Mouse (Mus musculus): ENCODE results near the gene Gramd1b.
"Not testable (repeated sequence)": the region's sequence is repeated elsewhere in the genome, so short reads cannot be mapped to it uniquely, and the experiment has no call there.

The Gramd1b gene

DNA sequence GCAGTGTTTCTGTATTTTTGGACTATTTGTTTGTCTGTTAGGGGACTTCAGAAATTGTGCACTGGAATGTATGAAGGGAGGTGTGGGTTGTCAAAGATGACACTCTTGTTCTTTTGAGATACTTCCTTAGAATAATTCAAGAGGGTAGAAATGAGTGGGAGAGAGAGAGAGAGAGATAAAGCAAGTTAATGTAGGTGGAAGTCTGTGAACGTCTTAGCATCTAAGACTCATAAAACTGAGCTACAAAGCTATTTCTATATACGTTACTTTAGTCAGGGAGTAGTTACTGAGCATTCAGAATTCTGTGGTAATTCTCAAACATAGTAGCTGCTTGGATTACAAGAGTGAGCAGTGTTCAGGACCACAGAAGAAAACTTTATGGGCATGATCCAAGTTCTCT, 19.2 kb downstream of the Gramd1b start:
- no peak for DNase-seq

DNA sequence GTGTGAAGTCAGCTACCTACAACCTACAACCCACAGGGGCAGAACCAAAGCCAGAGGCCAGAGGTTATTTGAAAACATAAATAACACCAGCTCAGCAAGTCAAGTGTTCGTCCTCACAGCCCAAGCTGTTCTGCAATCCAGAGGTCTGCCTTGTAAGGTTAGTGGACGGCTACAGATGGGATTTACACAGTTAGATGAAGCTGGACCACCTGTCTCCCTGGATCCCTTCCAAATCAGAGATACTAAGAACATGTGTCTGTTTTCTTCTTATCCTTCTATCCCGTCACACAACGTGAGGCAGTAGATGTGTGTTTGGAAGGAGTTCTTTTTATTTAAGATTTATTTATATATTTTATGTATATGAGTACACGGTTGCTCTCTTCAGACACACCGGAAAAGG, 21.7 kb downstream of the Gramd1b start:
- no peak for DNase-seq

GRCm38 (mm10) chr9:40506576-40506975, 24.6 kb downstream of the Gramd1b start:
- no peak for DNase-seq

- peak; percentile 6 for DNase-seq
Observed at GRCm38 (mm10) chr9:40505471-40506312, 25.5 kb downstream of the Gramd1b start.

DNA sequence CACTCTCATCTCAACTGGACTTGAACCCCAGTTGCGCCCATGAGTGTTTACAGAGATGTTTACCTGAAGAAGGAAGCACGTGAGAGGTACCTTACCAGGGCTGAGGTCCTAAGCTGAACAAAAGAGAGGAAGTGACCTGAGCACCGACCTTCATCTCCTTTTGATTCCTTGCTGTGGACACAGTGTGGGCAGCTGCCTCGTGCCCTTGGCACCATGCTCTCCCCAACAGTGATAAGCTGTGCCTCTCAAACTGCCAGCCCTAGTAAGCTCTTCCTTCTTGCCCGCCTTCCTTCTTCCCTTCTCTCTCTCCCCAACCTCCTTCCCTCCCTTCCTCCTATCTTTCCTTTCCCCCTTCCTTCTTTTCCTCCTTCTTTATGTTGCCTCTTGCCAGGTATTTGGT, 26.3 kb downstream of the Gramd1b start:
- DNase-seq, result no peak

DNA sequence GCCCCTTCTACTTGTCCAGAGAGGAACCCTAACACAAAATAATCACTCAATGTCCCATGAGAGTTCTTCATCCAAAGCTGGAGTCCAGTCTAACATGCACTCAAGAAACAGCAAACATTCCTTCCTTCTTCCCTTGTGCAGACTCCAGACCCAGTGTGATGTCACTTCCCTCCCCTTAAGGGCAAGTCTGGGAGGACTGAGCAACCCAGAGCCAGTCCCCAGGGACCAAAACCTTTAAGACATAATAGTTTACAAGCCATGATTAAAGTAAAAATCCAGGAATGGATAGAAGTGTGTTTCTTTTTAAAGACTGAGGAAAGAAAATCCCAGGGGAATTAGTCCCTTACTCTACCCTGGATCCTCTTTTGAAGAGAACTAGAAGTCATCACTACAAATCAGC, 30.5 kb downstream of the Gramd1b start:
- DNase-seq, result no peak

GRCm38 (mm10) chr9:40482351-40483084, 48.7 kb downstream of the Gramd1b start:
- DNase-seq, result not testable (repeated sequence)

GRCm38 (mm10) chr9:40481271-40481670, 49.9 kb downstream of the Gramd1b start:
- DNase-seq, result no peak

GRCm38 (mm10) chr9:40479333-40479732, 51.9 kb downstream of the Gramd1b start:
- DNase-seq, result peak; percentile 80

DNA sequence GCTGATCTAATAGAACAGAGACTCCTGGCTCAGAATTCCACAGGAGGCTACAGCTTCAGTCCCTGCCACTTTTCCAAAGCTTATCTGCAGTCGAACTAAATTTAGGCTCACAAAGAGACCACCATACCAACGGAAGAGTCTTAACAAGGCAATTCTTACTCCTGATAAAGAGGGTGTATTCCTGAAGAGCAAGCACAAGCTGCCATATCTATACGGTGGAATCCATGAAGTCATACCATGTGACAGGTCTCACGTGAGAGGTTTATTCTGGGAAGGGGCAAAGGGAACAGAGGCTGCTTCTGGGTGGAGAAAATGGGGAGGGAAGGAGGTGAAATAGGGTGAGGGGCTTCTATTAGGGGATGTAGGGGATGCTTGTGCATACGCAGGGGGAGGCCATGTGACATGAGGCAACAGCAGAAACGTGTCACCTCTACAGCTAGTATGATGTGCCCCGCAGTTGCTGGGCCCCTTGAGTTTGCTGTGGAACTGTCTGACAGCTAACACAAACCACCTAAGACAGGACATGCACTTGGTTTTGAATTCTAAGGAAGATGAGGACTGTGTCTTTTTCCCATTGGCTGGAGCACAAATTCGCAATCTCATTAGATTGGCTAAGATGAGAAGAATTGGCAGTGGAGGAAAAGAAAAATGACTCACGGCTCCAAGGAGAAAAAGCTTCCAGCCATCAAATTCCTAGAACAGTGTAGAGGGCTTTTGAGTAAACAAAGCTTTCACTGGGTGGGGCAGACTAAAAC, 52.9 kb downstream of the Gramd1b start:
- no peak for DNase-seq

- DNase-seq, result no peak
Observed at GRCm38 (mm10) chr9:40477611-40478010, 53.6 kb downstream of the Gramd1b start.

GRCm38 (mm10) chr9:40476098-40476497, 55.1 kb downstream of the Gramd1b start:
- DNase-seq, result no peak

- DNase-seq, result no peak
Observed at GRCm38 (mm10) chr9:40472961-40473510, 58.1 kb downstream of the Gramd1b start.

- DNase-seq, result peak; percentile 28
Observed at GRCm38 (mm10) chr9:40469403-40470137, 61.6 kb downstream of the Gramd1b start.

DNA sequence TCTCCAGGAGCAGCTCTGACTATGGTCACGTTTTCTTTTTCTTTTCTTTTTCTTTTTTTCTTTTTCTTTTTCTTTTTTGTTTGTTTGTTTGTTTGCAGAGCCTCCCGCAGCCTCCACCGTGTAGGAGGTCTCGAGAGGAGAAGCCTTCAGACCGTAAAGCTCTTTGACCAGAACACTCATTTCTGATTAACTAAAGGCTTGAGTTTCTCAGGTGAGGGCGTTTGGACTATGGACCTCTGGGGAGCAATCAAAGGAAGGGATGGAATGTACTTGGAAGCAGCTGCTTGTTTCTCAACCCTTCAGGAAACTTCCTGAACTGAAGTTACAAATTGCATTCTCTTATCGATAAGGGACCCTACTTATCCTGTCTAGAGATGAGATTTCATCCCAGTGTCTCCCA, 64.4 kb downstream of the Gramd1b start:
- no peak for DNase-seq

DNA sequence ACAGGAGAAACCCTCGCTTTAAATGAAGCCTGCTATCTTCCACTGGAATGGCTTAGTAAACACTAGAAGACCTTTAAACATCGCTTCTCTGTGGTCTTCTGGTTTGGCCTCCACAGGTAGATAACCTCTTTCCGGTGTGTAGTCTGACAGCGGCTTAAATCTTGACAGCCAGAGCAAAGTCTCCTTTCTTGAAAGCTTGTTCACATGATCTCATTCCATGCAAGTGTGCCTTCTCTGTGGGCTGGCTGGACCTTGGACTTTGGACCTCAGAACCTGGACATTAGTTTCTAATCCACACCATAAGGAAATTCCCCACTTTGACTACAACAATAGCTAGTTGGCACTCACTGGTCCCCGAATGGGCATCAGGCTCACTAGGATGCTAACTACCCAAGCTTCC, 65.6 kb downstream of the Gramd1b start:
- DNase-seq, result no peak

DNA sequence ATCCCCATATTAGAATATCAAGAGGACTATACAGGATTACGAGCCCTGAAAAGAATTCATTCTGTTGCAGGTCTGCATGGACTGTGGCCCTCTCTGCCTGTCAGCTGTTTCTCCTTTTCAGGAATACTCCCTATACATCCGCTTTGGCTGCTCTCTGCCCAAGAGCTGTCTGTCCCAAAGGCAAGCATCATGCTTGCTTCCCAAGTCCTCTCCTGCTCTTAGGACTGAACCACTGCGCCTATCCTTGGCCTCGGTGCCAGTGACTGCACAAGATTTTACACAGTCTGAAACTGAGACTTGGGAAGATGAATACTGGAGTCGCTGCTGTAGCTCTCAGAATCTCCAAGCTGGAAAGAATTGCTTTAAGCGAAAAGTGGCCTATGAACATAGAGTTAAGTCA, 68.8 kb downstream of the Gramd1b start:
- DNase-seq, result no peak

DNA sequence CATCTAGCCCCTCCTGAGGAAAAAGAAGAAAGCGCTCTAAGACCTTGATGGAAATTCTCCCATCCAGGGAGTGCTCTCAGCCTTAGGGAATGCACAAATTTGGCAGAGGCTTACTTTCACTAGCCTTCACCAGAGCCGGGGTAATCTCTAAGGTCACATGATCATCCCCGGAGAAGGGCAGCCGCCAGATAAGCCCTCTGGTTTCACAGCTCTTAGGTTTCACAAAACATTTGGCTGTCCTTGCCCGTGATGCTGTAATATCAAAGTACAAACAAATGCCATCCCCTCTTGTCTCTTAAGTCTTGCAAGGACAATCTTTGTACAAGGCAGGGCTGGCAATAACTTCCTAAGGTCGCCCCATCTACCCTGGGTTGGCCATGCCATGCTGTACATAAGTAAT, 70.4 kb downstream of the Gramd1b start:
- no peak for DNase-seq

DNA sequence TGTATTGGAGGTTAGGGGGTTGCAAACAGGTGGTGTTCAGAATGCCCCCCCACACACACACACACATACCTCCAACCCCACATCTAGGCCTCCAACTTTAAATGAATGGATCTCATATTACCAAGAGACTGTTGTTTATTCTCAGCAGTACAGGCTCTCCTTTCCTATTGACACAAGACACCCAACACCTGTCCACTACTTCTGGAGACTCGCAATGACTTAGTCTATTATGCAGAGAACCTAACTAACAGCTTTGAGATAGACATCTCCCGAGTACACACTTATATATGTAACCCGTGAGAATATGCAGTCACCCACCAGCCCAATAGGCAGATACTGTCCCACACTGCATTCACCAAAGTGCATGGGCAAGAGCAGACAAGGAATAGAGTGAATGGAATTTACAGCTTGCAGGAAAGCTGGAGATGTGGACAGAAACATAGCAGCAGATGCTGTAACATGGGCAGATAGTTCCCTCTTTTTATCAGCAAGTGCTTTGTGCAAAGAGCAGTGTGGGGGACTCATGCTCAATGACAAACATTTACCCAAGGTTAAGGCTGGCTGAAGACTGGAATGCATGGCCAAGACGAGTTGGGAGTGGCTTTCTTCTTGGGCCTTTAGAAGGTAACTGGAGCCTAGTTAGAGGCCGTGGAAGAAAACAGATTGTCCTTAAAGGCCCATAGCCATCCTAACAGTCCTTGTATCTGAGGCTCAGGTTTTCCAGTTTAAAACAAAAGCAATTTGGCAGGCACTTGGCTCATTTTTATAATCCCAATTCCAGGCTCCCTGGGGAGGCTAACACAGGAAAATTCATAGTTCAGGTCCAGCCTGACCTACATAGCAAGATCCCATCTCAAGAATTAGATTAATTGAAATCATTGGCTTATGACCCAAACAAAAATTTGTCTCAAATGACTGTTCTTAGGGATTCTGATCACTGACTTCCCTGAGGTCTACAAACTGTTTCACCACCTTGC, 71.6 kb downstream of the Gramd1b start:
- DNase-seq, result no peak

DNA sequence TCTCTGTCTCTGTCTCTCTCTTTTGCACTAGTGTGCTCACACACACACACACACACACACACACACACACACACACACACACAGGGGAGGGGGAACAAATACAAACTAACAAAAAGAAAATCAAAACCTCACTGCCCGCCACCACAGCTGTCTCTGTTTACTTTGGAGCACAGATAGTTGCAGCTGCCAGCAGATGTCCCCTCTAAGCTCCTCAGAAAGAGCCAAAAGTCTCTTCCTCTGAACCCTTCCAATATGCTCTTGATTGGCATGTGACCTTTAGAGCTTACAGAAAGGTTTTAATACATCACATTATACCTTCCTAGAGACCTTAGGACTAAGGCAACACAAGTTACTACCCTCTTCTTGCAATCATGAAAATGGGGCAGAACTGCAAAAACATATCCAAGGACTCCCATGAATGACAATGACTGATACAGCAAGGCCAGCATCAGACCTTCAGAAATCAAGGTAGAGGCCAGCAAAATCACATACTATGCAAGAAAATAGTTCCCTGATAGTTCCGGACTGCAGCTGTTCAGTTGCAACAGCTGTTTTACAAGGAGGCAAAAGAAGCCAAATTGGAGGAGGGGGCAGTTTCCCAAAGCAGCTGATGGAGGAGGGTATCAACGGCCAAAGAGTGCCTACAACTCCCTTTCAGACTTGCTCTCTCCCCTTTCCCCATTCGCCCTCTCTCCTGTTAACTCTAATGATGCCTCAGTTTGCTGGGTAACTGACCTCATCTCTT, 72.5 kb downstream of the Gramd1b start:
- DNase-seq, result no peak

Measured in thymus, postnatal 14 days (tissue).